Mouse (Mus musculus) ES-E14 (cell line): Measurements from ENCODE around the gene Cpn1. TPM values are rescaled to one million over a fixed set of nuclear protein-coding genes. Genes with fewer than 3 reads are reported as not detected.

ENCODE experiments used
- DNase-seq: peaks from one replicate; pipeline ENCODE4 v3.0.0-alpha.2; 2013; ENCODE audit warnings: low read depth, low spot score
- H3K27ac ChIP-seq: 2 replicates; pipeline ENCODE4 v1.5.1; 2012; ENCODE audit warnings: low read depth, mild to moderate bottlenecking, low read length, moderate library complexity, mixed read lengths; ENCODE audit not compliant: poor library complexity, insufficient read depth, severe bottlenecking
- H3K36me3 ChIP-seq: 2 replicates; pipeline ENCODE4 v1.6.1; 2012; ENCODE audit warnings: mild to moderate bottlenecking, low read length, moderate library complexity, mixed read lengths; ENCODE audit not compliant: control insufficient read depth, poor library complexity, insufficient read depth, severe bottlenecking
- H3K4me1 ChIP-seq, 2 experiments: fragments of 150-350 bp in 1 of 2; sonication (generic) in 1 of 2; 2 replicates each; pipeline ENCODE4 v1.6.1; 2012; ENCODE audit warnings: low read length in 2 of 2, mild to moderate bottlenecking in 1 of 2, mixed read lengths in 1 of 2; ENCODE audit not compliant: control insufficient read depth in 2 of 2, insufficient read depth in 2 of 2, poor library complexity in 1 of 2
- H3K4me3 ChIP-seq, 2 experiments: fragments of 150-350 bp in 1 of 2; sonication (generic) in 1 of 2; 2 replicates each; pipeline ENCODE4 v1.5.1; 2012; ENCODE audit warnings: low read length in 2 of 2, low read depth in 1 of 2, mild to moderate bottlenecking in 1 of 2, mixed read lengths in 1 of 2; ENCODE audit not compliant: insufficient read depth in 1 of 2, poor library complexity in 1 of 2, severe bottlenecking in 1 of 2
- H3K9ac ChIP-seq: 2 replicates; pipeline ENCODE4 v1.6.1; 2012; ENCODE audit warnings: low read depth, mild to moderate bottlenecking, low read length, mixed read lengths; ENCODE audit not compliant: poor library complexity, insufficient read depth, severe bottlenecking
- H3K9me3 ChIP-seq: fragments of 150-350 bp; sonication (generic); 2 replicates; pipeline ENCODE4 v1.6.1; 2012; ENCODE audit warnings: low read depth, mild to moderate bottlenecking, low read length; ENCODE audit not compliant: control insufficient read depth, insufficient read depth
- CHD2 ChIP-seq: IDR thresholded peaks from 2 replicates; pipeline ENCODE4 v1.6.1; 2014; ENCODE audit warnings: mild to moderate bottlenecking, low read depth, low read length, inconsistent platforms
- HCFC1 ChIP-seq: IDR thresholded peaks from 2 replicates; pipeline ENCODE4 v1.6.1; 2012; ENCODE audit warnings: low read length, inconsistent platforms, borderline replicate concordance; ENCODE audit not compliant: insufficient read depth
- MAFK ChIP-seq: IDR thresholded peaks from 2 replicates; pipeline ENCODE4 v1.6.1; 2014; ENCODE audit warnings: mild to moderate bottlenecking, low read depth, low read length, inconsistent platforms; ENCODE audit not compliant: insufficient read depth
- ZC3H11A ChIP-seq: IDR thresholded peaks from 2 replicates; pipeline ENCODE4 v1.6.1; 2012; ENCODE audit warnings: low read depth, mild to moderate bottlenecking, inconsistent platforms, low read length, borderline replicate concordance
- ZNF384 ChIP-seq: IDR thresholded peaks from 2 replicates; pipeline ENCODE4 v1.6.1; 2012; ENCODE audit warnings: low read depth, low read length, inconsistent platforms
- in situ Hi-C, 2 experiments: fragments of 600-800 bp; cut with MboI; formaldehyde crosslinking; loops; one replicate each; pipeline ENCODE4 v1.15.1; 2025; ENCODE audit warnings: low sequenced_read_pairs in 2 of 2, inconsistent platforms in 1 of 2; ENCODE audit not compliant: unreplicated experiment in 2 of 2
- total RNA-seq: library from RNA; depleted of rRNA; stranded (reverse); fragments of 300-350 nt; gene quantifications from 2 replicates; pipeline ENCODE4 v1.2.3, GENCODE M21; 2012

Cpn1 gene
- total RNA-seq, 1 experiment: 11.8 TPM

DNA sequence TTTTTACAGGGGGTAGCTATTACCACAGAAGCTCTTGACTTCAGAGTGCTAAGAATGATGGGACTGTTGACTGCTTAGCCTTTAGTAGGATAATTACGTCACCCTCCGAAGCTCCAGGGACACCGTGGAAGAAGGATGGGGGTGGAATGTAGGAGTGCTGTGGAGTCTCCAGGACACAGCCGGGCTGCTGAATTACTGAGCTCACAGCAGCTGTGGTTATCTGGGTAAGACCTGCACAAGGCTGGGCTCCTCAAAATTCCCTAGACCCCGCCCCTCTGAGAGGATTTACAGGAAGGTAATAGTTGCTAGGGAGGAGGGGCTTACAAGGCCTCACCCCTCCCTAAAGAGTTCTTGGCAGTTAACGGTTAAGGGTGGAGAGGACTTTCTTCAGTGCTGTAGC, 9.7 kb downstream of the Cpn1 start:
- H3K9me3 ChIP-seq: no peaks in the 10 kb centered on the region
- no peak overlapping the region for H3K9ac ChIP-seq
- H3K36me3 ChIP-seq: no peaks in the 10 kb centered on the region
- in situ Hi-C loops: no loop called here
- H3K27ac ChIP-seq: no peak overlapping the region
- no peak for TF ChIP-seq ZNF384
- peaks cover 4 to 6% of the 10 kb centered on the region in 2 experiments; a peak in 3 of 4 replicates for H3K4me1 ChIP-seq
- H3K4me3 ChIP-seq: peak overlapping the region in 1 of 2 experiments; percentile 48; a peak in 2 of 4 replicates
- DNase-seq: peak; percentile 33

DNA sequence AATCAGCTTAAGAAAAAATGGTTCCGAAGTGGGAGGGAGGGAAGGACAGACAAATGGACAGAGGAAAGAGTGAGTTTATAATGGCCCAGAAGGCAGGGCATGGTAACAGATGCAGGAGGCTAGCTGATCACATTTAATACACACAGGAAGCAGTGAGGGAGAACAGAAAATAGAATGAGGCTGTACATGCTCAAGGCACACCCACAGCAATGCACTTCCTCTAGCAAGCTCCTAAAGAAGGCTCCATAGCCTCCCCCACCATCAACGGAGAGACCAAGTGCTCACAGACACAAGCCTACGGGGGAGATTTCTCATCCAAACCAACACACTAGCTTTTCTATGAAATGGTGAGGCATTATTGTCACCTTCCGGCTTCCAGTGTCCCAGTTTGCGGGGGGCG, 12.1 kb downstream of the Cpn1 start:
- in situ Hi-C loops: no loop called here
- no peak for TF ChIP-seq CHD2
- no peak for TF ChIP-seq HCFC1
- TF ChIP-seq ZNF384: no peak
- no peak for TF ChIP-seq MAFK
- no peak for TF ChIP-seq ZC3H11A
- no peaks in the 10 kb centered on the region for H3K9me3 ChIP-seq
- no peak overlapping the region for H3K4me3 ChIP-seq
- H3K4me1 ChIP-seq: peaks cover 6% of the 10 kb centered on the region in 2 experiments; a peak in 3 of 4 replicates
- no peak overlapping the region for H3K9ac ChIP-seq
- no peak for DNase-seq
- H3K36me3 ChIP-seq: no peaks in the 10 kb centered on the region
- no peak overlapping the region for H3K27ac ChIP-seq

DNA sequence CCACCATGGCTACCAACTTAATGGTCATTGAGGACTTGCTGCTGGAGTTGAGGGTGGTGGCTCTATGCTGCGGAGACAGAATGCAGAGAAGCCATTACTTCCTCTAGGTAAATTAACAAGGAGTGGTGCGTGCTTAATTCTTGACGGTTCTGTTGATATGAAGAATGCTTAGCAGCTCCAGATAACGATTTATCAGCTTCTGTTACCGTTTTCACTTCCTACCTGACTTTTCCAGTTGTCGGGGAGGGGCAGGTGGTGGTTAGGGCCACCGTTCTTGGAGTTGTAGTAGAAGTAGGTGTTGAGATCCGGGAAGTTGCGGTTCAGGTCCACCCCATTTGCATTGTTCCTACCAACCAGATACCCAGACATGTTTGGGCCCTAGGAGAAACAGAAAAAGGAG, 12.6 kb downstream of the Cpn1 start:
- Histone ChIP-seq H3K4me1 (peaks cover 6% of the 10 kb centered on the region in 2 experiments; a peak in 3 of 4 replicates), H3K9ac (no peak overlapping the region), H3K4me3 (no peak overlapping the region), H3K9me3 (no peaks in the 10 kb centered on the region), H3K36me3 (no peaks in the 10 kb centered on the region), H3K27ac (no peak overlapping the region)
- TF ChIP-seq MAFK: no peak
- in situ Hi-C loops: no loop called here
- DNase-seq: no peak

DNA sequence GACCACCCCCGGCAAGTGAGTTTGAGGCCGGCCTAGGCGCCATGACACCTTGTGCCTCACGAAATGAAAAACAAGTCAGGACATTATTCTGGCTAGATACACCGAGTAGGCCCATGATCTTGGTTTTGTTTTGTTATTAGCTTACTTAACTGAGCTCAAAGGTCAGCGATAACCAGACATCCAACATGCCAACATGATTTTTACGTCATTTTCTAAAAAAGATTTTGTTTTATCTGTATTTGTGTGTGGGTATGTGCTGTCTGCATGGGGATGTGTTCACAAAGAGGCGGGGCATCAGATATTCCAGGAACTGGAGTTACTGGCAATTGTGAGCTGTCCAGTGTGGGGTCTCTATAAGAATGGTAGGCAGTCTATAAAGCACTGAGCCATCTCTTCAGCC, 14.2 kb downstream of the Cpn1 start:
- no peaks in the 10 kb centered on the region for H3K36me3 ChIP-seq
- peaks cover 6% of the 10 kb centered on the region in 2 experiments; a peak in 3 of 4 replicates for H3K4me1 ChIP-seq
- no peak overlapping the region for H3K27ac ChIP-seq
- H3K9me3 ChIP-seq: no peaks in the 10 kb centered on the region
- in situ Hi-C loops: no loop called here
- no peak for DNase-seq
- TF ChIP-seq HCFC1: no peak
- no peak for TF ChIP-seq MAFK
- TF ChIP-seq CHD2: no peak
- no peak for TF ChIP-seq ZNF384
- TF ChIP-seq ZC3H11A: no peak
- H3K9ac ChIP-seq: no peak overlapping the region
- no peak overlapping the region for H3K4me3 ChIP-seq

DNA sequence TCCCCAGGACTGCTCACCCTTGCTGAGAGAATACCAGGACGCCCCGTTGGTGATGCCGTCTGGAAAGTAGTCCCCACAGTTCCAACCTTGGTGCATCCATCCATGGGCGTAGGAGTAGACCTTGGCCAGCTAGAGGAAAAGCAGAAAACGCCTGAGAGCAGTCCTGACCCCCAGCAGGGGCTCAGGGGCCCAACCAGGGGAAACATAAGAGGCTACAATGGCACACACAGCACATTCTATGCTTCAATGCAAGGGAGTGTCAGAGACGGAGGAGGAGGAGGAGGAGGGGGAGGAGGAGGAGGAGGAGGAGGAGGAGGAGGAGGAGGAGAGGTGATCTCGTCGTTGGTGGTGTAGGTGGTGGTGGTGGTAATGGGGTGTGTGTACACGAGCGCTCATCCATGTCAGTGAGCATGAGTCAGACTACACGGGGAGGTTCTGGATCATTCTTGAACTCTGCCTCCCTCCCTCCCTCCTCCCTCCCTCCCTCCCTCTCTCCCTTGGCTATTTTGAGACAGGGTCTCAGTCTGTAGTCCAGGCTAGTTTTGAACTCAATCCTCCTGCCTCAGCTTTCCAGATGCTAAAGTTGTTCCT, 17.8 kb downstream of the Cpn1 start:
- no peak for DNase-seq
- in situ Hi-C loops: loop anchor here in 1 of 2 experiments (10.0 kb wide), 1 partner anchor 134 kb away; no protein-coding TSS in a partner anchor
- 0 out of 4 replicates have a peak, but pooled peaks cover 0 to 2% of the 10 kb centered on the region in 2 experiments for H3K4me1 ChIP-seq
- H3K9me3 ChIP-seq: no peaks in the 10 kb centered on the region
- no peak overlapping the region for H3K4me3 ChIP-seq
- no peak overlapping the region for H3K9ac ChIP-seq
- H3K27ac ChIP-seq: no peak overlapping the region
- H3K36me3 ChIP-seq: no peaks in the 10 kb centered on the region
- TF ChIP-seq CHD2 (no peak), HCFC1 (no peak), MAFK (no peak), ZC3H11A (no peak), ZNF384 (no peak)
